Mouse (Mus musculus) adrenal gland, postnatal 4 days (tissue): ENCODE results near the gene Exosc3. TPM values are rescaled to one million over a fixed set of nuclear protein-coding genes. Genes with fewer than 3 reads are reported as not detected.
"Not testable (repeated sequence)": the region's sequence is repeated elsewhere in the genome, so short reads cannot be mapped to it uniquely, and the experiment has no call there.

Experiments
- DNase-seq, 2 experiments: peaks; one replicate each; pipeline ENCODE4 v3.0.0; 2021 to 2022; ENCODE audit warnings: low spot score in 2 of 2, mixed read lengths in 2 of 2
- long read RNA-seq, 2 experiments: library from polyadenylated mRNA; stranded (forward); transcript quantifications; one replicate each; pipeline ENCODE4 v2.0.0; 2021
- total RNA-seq, 2 experiments: library from RNA; stranded (reverse); gene quantifications; 2 replicates each; pipeline ENCODE4 v1.2.3; 2021

The Exosc3 gene
- total RNA-seq: 10 to 100 TPM; 30.7 to 33.6 TPM
- long read RNA-seq, experiment 1, transcript Exosc3-201 (4 exons, 1,077 nt): major isoform, 26 of 31 reads
- long read RNA-seq, experiment 1, partial matches to known transcripts: 2 of 31 reads
- long read RNA-seq, experiment 1, other reads (novel, unspliced or antisense): 2 of 31 reads
- long read RNA-seq, experiment 2, transcript Exosc3-201 (4 exons, 1,077 nt): major isoform, 38 of 42 reads
- long read RNA-seq, experiment 2, partial matches to known transcripts: 2 of 42 reads
- long read RNA-seq, experiment 2, other reads (novel, unspliced or antisense): 2 of 42 reads

DNA sequence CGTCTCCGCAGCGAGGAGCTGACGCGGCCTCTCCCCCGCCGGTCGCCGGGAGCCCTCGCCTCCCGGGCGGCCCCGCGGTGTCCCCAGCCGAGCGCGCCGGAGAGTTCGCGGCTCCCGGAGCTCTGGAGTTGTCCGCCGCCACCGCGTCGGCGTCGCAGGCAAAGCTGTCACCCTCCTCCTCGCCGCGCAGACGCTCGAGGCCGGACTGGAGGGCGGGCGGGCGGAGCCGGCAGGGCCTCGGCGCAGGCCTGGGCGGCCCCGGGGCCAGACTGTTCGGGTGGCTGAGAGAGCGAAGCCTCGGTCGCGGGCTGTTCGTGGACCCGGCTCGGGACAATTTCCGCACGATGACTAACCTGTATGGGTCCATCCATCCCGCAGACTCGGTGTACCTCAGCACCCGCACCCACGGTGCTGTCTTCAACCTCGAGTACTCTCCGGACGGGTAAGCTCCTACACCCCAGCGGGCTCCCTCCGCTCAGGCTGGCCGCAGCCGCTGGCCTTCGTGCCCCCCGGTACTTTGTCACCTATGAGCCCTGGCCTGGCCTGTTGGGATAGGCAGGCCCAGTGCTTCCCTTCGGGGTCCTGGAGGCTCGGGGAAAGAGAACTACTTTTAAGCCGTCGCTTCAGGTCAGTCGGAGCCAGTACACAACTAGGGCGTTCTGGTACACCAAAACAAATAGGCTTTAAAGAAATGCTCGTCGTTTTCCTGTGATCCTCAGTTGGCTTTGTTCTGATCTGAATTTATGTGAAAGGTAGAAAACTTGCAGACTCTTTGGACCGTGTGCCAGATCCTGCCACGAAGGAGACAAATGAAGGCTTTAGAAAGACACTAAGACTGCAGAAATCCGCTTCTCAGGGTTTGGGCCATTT is at the start of gene Exosc3:
TSS of gene Exosc3 (minus strand) at position 447 of the 870 bp plus-strand sequence.
- peak in 1 of 2 experiments; percentile 37 for DNase-seq

DNA sequence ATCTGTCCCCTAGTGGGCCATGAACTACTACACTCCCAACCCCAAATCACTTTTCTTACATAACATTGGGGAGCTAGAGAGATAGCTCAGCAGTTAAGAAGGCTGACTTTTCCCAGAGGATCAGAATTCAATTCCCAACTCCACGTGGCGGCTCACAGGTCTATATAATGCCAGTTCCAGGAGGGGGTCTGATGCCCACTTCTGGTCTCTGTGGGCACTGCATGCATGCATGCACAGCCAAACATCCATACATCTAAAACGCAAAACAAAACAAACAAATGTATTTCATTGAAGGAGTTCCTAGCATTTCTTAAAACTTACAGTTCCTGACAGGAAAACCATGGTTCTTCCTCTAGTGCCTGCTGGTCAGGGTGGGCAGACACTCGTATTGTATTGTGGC is 49.6 kb upstream of the Exosc3 start:
- DNase-seq: no peak

DNA sequence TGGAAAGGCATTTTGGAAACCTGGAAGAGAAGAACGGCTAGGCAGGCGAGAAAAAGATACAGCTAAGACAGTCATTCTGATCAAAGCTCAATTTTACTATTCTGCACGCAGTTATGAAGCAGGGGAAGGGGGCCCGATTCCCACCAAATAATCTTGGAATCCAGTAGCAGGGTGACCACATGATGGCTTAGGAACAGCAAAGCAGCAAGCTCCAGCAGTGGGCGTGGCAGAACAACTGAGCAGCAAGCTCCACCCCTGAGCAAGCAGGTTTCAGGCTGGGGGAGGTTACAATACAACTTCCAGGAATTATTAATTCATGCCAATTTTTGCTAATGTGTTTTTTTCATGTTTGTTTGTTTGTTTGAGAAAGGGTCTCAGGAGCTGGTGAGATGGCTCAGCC is 44.8 kb upstream of the Exosc3 start:
- DNase-seq: not testable (repeated sequence)

DNA sequence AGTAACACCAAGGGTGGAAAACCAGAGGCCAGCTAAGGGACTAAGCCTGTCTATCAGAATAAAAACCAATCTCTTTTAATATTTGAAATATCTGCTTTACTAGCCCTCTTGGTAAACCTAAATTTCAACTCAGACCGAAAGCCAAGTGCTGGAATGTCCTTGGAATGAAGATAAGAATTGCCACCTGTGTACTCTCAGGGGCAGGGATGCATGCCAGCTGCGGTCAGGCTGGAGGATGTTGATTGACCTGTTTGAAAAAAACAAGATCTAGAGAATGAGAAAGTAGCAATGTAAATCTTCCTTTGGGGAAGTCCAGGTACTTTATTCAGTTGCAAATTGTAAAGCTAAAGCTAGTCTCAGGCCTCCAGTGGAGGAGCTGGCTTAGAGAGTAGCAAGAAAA is 39.6 kb upstream of the Exosc3 start:
- DNase-seq: not testable (repeated sequence)

DNA sequence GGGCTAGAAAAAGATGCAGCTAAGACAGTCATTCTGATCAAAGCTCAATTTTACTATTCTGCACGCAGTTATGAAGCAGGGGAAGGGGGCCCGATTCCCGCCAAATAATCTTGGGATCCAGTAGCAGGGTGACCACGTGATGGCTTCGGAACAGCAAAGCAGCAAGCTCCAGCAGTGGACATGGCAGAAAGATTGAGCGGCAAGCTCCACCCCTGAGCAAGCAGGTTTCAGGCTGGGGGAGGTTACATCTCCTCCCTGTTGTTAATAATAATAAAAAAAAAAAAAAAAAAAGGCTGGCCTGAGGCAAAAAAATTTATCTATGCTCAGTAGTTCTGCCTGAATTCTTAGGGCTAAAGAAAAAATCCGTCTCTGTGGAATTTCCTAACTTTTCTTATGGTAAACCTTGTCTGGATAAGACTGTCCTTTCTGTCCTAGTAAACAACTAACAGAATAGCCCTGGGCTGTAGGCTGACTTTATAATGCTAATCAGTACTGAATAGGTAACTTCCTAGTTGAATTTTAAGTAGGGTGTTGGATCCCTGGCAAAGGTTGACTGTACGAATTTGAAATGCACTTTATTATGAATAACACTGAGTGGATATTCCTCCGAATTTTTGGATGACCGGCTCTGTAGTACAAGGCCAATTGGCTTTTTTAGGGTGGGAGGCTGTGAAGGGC is 38.5 kb upstream of the Exosc3 start:
- not testable (repeated sequence) for DNase-seq

DNA sequence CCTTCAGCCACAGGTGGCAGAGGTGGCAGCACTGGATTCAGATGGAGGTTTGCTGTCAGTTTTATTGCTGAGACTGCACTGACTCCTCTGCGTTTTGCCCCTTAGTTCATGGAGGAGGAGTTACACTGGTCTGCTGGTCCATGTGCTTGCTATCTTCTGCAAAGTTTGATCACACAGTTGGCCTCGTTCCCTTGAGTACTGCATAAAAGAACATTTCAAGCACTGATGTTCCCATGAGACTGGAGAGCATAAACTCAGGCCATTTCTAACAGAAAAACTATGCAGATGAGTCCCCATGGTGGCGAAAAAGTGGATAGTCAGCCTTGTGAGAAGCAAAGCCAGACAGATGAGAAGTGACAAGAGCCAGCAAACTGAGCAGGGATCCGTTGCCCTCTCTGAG is 34.0 kb upstream of the Exosc3 start:
- no peak for DNase-seq

DNA sequence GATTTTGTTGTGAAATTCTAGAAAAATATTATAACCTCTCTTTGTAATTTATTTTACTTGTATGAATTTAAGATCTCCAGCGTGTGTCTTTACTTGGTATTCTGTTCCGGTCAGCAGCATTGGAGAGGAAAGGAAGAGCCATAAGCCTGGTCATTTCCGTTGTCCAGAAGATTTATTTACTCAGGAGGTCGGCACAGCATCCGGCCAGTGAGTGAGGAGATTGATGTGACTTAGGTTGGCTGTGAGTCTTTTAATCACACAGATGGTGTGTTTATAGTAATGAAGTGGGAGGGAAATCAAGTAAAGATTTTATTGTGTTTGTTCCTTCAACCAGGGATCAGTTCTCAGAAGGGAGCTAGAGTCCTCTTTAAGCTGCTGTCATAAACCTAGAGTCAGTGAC is 32.3 kb upstream of the Exosc3 start:
- no peak for DNase-seq

DNA sequence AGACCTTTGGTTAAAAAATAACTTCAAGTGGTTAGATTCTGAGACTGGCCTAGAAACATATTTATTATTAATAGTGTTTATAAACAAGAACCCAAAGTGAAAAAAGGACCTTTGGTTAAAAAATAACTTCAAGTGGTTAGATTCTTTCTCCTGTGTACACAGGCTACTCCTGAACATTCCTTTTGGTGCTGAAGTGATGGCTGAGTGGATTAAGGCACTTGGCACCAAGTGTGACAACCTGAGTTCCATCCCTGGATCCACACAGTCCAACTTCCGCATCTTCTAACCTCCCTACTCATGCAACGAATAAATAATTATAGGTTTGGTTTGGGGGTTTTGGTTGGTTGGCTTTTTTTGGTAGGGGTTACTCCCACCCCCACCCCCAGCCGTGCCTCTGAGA is 28.7 kb upstream of the Exosc3 start:
- no peak for DNase-seq

DNA sequence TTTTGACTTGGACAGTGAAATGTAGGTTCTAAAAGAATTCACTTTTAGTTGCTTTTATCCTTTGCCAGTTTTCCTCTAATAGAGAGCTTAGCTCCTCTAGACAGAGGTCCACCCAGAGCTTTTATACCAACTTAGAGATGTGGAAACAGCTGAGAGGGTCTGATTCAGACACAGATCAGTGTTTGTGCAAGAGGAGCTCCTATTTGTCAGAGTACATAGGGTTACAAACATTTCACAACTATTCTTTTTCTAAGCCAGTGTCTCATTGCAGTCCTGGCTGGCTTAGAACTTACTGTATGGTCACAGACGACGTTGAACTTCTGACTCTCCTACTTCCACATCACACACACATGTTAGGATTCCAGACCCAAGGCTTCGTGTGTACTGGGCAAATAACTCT is 14.1 kb upstream of the Exosc3 start:
- no peak for DNase-seq

DNA sequence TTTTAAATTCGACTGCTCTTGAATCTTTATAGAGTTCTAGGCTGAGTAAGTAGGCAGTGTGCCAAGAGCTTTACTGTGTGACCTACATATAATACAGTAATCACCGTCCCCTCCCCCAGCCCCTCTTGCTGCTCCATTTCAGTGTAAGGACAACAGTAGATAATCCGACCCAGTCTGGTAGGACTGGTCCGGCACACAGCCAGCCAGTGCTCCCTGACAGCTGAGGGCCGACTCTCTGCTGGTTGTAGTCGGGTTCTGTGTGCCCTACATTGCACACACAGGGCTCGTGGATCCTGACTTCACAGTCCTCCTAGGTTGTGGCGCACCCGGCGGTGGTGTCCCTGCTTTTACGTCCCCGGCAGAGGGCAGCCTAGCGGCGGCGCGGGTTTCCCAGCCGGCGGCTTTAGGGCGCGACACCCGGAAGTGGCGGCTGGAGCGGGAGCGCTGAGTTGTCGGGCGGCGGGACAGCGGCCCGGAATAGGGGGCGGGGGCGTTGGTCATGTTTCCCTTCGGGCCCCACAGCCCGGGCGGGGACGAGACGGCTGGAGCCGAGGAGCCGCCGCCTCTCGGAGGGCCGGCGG is 773 bp downstream of the Exosc3 start, which contains the start of gene Dcaf10:
TSS of gene Dcaf10 (plus strand) at position 433 of the 581 bp plus-strand sequence.
- peak; percentile 91 to 96 for DNase-seq

DNA sequence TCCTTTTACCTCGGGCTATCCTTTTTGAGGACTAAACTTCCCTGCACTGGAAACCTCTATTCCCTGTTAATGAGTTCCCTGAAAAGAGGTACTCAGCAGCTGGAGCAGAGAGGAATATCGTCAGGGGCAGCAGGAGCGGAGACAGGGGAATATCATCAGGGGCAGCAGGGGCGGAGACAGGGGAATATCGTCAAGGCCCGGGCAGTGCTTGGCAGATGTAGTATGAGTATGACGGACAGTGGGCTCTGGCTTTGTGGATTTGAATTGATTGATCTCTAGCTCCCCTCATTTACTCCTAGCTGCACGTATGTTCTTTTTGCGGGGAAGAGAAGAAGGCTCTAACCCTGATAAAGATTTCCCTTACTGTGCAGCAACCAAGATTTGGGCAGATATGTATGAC is 1.3 kb downstream of the Exosc3 start:
- no peak for DNase-seq

DNA sequence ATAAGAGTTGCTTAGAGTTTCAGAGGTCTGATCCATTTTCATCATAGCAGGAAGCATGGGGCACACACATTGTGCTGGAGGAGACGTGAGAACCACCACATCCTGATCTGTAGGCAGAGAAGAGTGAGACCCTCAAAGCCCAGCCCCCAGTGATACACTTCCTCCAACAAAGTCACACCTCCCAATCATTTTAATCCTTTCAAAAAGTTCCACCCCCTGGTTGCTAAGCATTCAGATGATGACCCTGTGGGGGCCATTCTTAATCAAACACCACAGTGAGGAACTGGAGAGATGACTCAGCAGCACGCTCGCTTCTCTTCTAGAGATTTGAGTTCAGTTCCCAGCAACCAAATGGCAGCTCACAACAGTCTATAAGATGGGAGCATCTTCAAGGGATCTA is 10.1 kb downstream of the Exosc3 start:
- no peak for DNase-seq

DNA sequence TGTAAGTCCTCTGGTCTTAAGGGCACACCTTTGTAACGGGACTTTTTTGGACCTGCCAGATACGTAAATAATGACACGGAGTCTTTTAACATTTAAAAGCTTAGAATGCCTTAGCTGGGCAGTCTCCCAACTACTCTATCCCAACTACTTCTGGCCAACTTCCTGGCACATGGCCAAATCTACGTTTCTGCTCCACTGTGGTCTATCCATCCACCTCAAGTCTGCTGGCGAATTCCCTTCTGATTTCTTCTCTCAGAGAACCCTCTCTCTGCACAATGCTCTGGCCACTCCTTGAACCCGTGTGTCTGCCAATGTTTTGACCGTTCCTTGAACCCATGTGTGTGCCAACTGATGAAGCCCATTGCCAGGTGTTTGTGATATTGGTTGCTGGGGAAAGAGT is 11.4 kb downstream of the Exosc3 start:
- no peak for DNase-seq

DNA sequence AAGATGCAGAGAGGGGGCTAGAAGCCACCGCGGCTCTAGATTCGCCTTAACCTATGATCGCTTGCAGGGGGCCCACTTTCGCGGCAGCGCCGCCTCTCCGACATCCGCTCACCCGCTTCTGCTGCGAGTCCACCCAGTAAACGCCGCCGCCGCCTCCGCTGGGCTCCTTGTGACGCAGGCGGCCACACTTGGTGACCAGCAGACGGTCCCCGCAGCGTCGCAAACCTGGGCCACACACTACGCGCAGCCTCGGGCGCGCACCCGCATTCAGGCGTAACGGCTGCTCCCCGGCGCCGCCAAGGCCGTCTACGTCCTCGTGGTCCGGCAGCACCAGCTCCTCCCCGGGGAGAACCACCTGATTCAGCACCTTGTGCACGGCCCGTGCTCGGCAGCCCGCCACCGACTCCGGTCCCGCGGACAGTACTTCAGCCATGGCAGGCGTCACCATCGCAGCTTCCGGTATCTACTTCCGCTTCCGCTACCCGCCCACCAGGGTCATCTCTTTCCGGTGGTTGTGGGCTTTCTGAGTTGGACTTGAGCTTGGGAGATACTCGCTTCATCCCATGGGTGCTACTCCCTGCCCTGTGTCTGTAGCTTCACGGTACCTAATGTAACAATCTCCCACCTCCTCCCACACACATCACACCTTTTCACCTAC is 22.2 kb downstream of the Exosc3 start:
- peak; percentile 66 to 75 for DNase-seq

DNA sequence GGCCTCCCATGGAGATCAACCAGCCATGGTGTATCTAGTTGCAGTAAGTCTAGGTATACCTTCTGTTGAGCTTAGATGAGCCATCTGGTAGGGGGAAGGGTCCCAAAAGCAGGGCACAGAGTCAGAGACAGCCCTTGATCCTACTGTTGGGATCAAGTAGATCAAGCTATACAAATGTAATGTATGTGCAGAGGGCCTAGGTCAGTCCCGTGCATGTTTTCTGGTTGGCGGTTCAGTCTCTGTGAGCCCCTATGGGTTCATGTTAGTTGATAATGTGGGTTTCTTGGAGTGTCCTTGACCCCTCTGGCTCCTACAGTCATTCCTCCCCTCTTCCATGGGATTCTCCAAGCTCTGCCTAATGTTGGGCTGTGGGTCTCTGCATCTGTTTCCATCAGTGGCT is 31.5 kb downstream of the Exosc3 start:
- no peak for DNase-seq

DNA sequence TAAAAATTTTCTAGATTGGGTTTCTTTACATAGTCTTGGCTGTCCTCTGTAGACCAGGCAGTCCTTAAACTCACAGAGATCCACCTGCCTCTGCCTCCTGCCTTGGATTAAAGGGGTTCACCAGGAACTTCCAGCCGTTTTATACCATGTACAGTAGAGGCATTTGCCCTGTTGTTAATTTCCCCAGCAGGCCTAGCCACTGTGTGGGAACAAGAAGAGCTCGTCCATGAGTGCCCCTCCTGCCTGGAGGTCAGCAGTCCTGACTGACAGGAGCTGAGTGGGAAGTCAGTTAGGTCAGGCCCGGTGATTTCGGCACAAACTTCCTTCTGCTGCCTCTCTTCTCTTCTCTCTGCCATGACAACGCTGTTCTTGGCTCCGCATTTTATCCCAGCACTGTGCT is 33.9 kb downstream of the Exosc3 start:
- DNase-seq: no peak

DNA sequence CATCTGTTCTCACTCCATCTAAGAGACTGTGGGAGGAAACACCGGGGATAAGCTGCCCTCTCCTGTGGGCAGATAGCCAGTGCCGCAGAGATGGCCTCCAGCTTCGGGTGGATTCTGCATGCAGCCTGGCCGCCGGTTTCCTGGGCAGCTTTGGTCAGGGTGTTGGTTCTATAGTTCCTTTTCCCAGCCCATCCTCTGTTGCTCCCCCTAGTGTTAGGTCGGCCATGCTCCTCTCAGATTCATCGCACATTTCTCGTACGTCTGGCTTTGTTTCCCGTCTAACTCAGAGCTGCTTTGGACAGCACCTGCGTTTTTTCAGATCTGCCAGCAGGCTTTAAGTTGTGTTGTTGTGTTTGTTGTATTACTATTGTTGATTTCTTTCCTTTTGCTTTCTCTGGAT is 34.5 kb downstream of the Exosc3 start:
- DNase-seq: no peak

DNA sequence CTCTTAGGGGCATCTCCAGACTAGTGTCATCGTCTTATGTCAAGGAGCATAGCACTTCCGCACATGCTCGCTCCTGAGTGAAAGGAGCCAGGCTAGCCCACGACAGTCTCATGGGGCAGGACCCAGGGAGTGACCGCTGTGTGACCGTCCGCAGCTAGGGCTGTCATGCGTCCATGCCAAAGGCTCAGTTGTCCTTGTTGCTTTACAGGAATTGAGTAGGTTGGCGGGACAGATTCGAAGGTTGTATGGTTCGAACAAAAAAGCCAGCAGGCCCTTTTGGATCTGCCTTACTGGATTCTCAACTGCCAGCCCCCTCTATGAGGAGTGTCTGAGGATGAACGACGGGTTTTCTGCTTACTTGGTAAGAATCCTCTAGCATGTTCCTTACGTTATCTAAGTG is 37.0 kb downstream of the Exosc3 start:
- DNase-seq: no peak

DNA sequence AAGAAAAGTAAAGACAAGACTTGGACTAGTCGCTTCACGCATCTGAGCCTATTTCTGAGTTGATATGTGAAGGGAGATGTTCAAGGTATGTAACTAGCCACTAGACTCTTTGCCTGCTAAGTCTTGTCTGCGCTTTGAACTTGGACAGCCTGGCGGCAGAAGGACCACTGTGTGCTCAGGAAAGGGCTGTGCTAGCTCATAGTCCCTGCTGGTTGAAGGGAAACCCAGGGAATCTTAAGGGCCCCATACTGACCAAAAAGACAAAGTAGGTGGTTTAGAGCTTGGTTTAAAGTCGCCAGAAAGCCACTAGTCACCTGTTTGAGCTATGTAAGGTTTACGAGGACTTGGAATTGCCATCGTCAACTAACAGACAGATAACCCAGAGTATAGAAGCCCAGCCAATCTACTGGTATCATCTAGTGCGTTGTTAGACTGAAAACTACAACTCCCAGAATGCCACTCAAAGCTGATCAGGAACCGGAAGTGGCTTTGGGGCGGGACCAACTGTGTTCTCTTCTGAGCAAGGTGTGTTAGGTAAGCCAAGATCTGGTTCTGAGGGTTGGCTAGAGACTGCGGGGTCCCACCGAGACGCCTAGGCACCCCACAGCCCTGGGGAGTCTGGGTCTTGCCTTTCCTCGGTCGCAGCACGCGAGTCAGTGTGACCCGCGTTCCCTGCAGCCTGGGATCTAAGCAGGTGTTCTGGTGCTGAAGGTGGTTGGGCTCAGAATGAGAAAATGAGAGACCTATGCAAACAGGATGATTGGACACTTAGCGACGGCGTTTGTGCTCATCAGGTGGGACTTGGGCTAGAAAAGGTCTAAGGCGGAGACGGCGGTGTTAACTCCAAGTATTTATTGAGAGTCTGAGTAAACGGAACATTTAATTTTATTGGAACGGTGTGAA is 45.6 kb downstream of the Exosc3 start, which contains the start of gene Trmt10b:
TSS of gene Trmt10b (plus strand) at position 466 of the 903 bp plus-strand sequence.
- no peak for DNase-seq

DNA sequence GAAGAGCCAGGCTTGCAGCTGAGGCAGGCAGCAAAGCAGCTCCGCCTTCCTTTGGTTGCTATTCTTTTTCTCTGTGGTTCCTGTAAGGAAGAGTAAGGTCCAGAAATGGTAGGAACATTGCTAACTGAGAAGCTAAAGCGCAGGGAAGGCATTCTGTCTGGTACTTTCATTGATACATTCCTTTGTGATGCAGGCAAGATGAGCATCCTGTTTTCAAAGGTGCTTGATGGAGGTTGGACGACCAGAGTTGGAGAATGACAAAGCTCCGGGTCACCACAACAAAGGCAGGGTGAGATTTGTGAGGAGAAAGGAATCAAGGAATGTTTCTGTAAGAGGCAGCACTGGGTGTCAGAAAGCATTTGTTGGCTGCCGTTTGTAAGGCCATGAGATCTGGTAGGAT is 54.6 kb downstream of the Exosc3 start:
- DNase-seq: no peak
